Mouse (Mus musculus): ENCODE measurements at regions not wholly inside any gene's neighbourhood (a gene's known extent, or its start where the extent isn't known, plus 50 kb on each side); places are given as distances from the start of the nearest gene placed in this dataset.
A peak's percentile ranks its signal among the peaks of the same experiment; 100 is the strongest.

GRCm38 (mm10) chr16:18683556-18683955 lies 53.8 kb upstream of the Sept5 start:
- DNase-seq: peak; percentile 14

- DNase-seq: no peak
These were observed 56.4 kb upstream of the Sept5 start for GRCm38 (mm10) chr16:18686044-18686761.

GRCm38 (mm10) chr16:18686916-18687315 lies 57.2 kb upstream of the Sept5 start:
- peak; percentile 94 for DNase-seq

GRCm38 (mm10) chr16:18687367-18687766 lies 57.6 kb upstream of the Sept5 start:
- DNase-seq: peak; percentile 87

GRCm38 (mm10) chr16:18695596-18695995 lies 65.8 kb upstream of the Sept5 start:
- no peak for DNase-seq

GRCm38 (mm10) chr16:18696074-18696819 lies 66.5 kb upstream of the Sept5 start:
- DNase-seq: peak; percentile 87

GRCm38 (mm10) chr16:18696820-18697168 lies 67.0 kb upstream of the Sept5 start:
- DNase-seq: no peak

GRCm38 (mm10) chr16:18704126-18704525 lies 72.5 kb upstream of the Cldn5 start:
- no peak for DNase-seq

- peak; percentile 81 for DNase-seq
These were observed 71.5 kb upstream of the Cldn5 start for GRCm38 (mm10) chr16:18705028-18705648.

- DNase-seq: no peak
These were observed 65.0 kb upstream of the Cldn5 start for GRCm38 (mm10) chr16:18711637-18712125.

- no peak for DNase-seq
These were observed 63.6 kb upstream of the Cldn5 start for GRCm38 (mm10) chr16:18713017-18713416.

- DNase-seq: no peak
These were observed 61.3 kb upstream of the Cldn5 start for GRCm38 (mm10) chr16:18715381-18715780.

- DNase-seq: peak; percentile 73
These were observed 58.6 kb upstream of the Cldn5 start for GRCm38 (mm10) chr16:18718040-18718439.

GRCm38 (mm10) chr16:18720433-18721233 lies 56.0 kb upstream of the Cldn5 start:
- peak; percentile 60 for DNase-seq

- peak; percentile 62 for DNase-seq
These were observed 53.3 kb upstream of the Cldn5 start for GRCm38 (mm10) chr16:18723186-18723843.

- DNase-seq: no peak
These were observed 52.8 kb upstream of the Cldn5 start for GRCm38 (mm10) chr16:18723874-18724273.

GRCm38 (mm10) chr16:18724706-18725105 lies 51.9 kb upstream of the Cldn5 start:
- no peak for DNase-seq
